Mouse (Mus musculus) thymus, postnatal 4 days (tissue): ENCODE data around the gene Etfa.
A peak's percentile ranks its signal among the peaks of the same experiment; 100 is the strongest.

Source experiments
- DNase-seq: peaks from one replicate; pipeline ENCODE4 v3.0.0; 2021

Etfa gene

GRCm38 (mm10) chr9:55510651-55511235, 1.3 kb downstream of the Etfa start:
- peak; percentile 25 for DNase-seq

- no peak for DNase-seq
Measured at GRCm38 (mm10) chr9:55509731-55510130, 2.3 kb downstream of the Etfa start.

GRCm38 (mm10) chr9:55508701-55509100, 3.3 kb downstream of the Etfa start:
- no peak for DNase-seq

- DNase-seq = no peak
Measured at GRCm38 (mm10) chr9:55507922-55508321, 4.1 kb downstream of the Etfa start.

- DNase-seq = no peak
Measured at GRCm38 (mm10) chr9:55482116-55482515, 29.9 kb downstream of the Etfa start.

- DNase-seq = no peak
Measured at GRCm38 (mm10) chr9:55478699-55479098, 33.3 kb downstream of the Etfa start.

GRCm38 (mm10) chr9:55476084-55476483, 36.0 kb downstream of the Etfa start:
- no peak for DNase-seq

- DNase-seq = no peak
Measured at GRCm38 (mm10) chr9:55468397-55468796, 43.6 kb downstream of the Etfa start.

GRCm38 (mm10) chr9:55453366-55453765, 58.7 kb downstream of the Etfa start:
- no peak for DNase-seq

GRCm38 (mm10) chr9:55452906-55453305, 59.1 kb downstream of the Etfa start:
- no peak for DNase-seq

GRCm38 (mm10) chr9:55451426-55451825, 60.6 kb downstream of the Etfa start:
- DNase-seq = no peak

- no peak for DNase-seq
Measured at GRCm38 (mm10) chr9:55450035-55450434, 62.0 kb downstream of the Etfa start.

GRCm38 (mm10) chr9:55449108-55449507, 62.9 kb downstream of the Etfa start:
- no peak for DNase-seq

GRCm38 (mm10) chr9:55447509-55447908, 64.5 kb downstream of the Etfa start:
- no peak for DNase-seq

- DNase-seq = no peak
Measured at GRCm38 (mm10) chr9:55439206-55439780, 72.8 kb downstream of the Etfa start.

GRCm38 (mm10) chr9:55438433-55438832, 73.6 kb downstream of the Etfa start:
- DNase-seq = no peak

- no peak for DNase-seq
Measured at GRCm38 (mm10) chr9:55433875-55434274, 78.2 kb downstream of the Etfa start.

- DNase-seq = no peak
Measured at GRCm38 (mm10) chr9:55432306-55433289, 79.4 kb downstream of the Etfa start.

GRCm38 (mm10) chr9:55430133-55430532, 81.9 kb downstream of the Etfa start:
- DNase-seq = peak; percentile 42

GRCm38 (mm10) chr9:55429242-55429975, 82.6 kb downstream of the Etfa start:
- DNase-seq = peak; percentile 80

GRCm38 (mm10) chr9:55425271-55425810, 86.7 kb downstream of the Etfa start:
- no peak for DNase-seq
